Mouse (Mus musculus) embryo, embryonic 11.5 days (tissue): ENCODE data around the gene Atp6ap1.

Experiments used
- DNase-seq: peaks from one replicate; pipeline ENCODE4 v3.0.0-alpha.2; 2012; ENCODE audit warnings: low read depth, low spot score

The Atp6ap1 gene

DNA sequence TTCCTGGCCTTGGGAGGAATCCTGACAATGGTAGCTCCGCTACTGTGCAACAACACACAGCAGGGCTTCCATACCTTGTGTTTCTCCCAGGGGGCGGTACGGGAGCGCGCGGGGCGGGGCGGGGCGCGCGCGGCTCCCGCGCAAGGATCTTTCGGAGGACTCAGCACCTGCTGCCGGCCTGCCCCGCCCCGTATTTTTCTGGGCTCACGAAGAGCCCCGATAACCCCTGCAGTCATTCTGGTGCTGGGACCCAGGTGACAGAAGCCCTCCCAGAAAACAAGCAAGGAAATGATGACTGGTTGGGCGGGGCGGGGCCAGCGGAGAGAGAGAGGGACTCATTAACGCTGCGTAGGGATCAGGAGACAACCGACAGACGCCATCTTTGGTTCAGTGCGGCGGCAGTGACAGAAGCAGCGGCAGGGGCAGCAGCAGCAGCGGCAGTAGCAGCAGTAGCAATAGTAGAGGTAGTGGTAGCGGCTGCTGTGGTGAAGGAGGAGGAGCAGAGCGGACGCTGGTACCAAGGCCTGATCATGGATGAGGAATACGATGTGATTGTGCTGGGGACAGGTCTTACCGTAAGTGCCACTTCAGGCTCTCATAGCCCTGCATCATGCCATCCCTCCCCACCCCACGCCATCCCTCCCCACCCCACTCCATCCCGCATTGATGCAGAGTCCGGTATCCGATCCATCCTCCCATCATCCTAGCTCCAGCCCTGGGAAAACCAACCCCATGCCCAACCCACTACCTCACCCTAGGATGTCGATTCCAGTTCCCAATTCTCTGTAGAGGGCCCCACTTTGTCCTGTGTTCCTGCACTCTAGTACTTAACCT is 8.2 kb downstream of the Atp6ap1 start, which contains the start of gene Gdi1:
TSS of gene Gdi1 (plus strand) at position 132 of the 834 bp plus-strand sequence.
- DNase-seq: peak; percentile 64

DNA sequence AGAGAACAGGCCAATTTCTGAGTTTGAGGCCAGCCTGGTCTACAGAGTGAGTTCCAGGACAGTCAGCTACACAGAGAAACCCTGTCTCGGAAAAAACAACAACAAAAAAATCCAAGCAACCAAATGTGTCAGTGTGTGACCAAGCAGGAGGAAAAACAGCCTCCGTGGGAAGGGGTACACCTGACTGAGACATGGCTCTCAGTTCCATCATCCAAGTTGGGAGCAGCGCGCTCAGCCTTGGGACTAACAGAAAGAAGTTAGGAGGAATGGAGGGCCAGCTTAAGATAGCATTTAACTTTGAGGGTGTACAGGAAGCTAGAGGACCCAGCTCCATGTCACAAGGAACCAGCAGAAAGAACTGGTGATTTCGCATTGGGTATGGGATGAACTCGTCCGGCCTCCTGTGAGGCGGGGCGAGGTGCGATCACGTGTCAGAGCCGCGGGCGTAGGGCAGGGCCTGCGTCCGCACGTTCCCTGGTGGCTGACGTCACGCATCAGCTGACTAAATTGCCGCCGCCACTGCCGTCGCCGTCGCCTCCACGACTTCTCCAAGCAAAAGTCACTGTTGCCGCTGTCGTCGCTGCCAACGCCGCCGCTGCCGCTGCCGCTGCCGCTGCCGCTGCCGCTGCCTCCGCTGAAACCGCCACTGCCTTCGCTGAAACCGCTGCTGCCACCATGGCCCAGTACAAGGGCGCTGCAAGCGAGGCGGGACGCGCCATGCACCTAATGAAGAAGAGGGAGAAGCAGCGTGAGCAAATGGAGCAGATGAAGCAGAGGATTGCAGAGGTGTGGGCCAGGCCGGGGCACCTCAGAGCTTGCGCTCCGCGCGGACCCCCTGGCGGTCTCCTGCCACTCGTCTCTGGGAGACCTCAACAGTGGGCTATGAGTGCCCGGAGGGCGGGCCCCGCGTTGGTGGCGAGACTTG is 15.9 kb downstream of the Atp6ap1 start, which contains the start of gene Fam50a:
TSS of gene Fam50a (plus strand) at position 494 of the 925 bp plus-strand sequence.
- peak; percentile 73 for DNase-seq

DNA sequence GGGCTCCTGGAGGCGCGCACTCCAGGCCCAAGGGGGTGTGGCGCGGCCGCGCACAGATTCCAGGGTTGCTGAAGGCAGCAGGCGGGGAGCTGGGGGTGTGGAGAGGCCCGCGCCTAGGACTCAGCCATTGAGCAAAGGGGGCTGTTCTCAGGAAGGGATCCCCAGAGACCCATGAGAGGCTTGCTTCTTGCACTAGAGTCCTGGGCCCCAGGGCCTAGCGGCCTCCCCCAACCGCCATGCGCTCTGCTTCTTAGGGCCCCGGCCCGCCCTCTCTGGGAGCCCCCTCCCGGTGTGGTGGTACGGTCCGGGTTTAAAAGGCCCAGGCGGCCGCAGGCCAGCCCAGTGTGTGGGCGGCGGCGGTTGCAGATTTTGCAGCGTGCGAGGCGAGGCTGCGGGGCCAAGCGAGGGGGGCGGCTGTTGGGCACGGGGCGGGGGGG is 31.8 kb downstream of the Atp6ap1 start, which contains the start of gene Plxna3:
TSS of gene Plxna3 (plus strand) at position 342 of the 437 bp plus-strand sequence.
- peak; percentile 44 for DNase-seq

DNA sequence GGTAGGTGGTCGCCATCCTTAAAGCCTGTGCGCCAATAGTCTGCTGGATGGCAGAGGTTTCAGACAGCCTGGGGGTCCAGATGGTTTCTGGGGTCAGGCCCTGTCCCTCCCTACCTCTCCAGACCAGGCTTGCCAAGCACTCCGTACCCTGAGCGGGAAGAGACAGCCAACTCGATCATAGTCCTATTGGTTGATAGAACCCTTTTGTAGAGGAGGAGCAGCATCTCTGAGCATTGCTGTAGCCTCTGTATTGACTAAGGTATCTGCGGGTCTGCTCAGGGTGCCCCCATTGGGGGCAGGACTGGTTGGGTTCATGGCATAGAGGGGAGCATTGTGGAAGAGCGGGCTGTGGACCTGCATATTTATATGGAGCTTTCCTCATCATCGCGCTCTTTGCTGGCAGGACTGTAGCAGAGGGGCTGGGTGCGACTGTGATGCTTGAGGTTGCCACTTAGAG is 32.3 kb downstream of the Atp6ap1 start:
- DNase-seq: no peak

DNA sequence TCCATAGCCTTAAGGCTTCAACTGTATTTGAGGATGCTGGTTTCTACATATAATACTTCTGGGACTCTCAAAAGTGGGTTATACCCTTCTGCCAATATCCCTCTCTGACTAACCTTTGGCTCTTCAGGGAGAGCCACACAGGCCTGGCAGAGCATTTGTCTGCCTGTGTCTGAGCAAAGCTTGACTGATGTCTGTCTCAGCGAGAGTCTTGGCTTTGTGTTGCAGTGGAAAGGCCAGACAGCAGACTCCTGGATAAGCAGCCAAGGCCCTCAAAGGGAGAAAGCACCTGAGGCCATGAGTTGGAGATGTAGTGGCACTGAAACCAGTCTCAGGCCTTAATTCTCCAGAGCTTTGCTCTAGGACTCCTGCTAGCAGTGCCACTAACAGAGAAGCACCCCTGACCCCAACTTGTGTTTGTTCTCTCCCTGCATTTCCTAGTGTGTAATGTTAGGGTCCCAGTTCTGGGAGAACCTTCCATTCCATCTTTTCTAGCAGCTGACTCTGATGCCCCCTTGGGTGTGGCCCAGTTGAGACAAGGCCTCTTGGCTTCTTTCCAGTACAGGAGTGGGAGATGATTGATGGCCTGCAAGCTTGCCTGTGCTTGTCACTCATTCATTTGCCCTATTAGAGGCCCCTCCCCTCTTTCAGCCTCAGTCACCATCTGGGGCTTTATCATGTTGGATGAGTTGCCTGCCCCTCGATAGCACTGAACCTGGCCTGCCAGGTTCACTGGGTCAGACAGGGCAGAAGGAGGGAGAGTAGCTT is 33.5 kb downstream of the Atp6ap1 start:
- DNase-seq: no peak

DNA sequence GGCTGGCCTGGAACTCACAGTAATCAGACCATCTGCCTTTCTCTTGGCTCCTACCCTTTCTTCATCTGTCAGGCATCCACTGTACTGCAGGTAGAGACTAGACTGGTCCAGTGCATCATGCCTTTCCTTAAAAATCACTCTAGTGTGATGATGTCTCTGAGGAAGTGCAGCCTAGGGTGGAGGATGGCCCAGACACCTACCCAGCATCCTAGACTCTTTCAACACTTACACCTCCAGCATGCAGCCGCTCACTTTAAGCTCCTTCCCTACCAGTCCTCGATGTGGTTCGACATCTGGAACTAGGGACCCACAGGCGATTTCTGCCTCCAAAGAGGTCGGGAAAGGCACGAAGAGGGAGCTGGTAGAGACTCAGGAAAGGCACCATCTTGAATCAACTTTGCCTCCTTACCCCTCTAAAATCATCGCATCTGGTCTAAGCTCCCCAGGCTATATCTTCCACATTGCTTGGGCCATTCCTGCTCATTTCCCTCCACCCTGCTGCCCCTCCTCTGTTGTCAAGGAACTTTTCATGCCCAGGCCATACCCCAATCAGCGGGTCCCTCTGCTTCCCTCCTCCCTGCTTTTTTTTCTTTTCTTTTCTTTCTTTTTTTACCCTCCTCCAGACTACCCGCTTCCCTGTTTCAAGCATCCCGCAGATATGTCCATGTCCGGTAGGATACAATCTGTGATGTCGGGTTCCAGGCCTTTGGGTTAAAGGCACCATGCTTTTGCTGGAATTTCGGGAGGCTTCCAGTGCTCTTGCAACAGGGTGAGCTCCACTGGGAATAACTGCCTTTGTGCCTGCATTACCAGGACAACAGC is 56.0 kb downstream of the Atp6ap1 start:
- no peak for DNase-seq

DNA sequence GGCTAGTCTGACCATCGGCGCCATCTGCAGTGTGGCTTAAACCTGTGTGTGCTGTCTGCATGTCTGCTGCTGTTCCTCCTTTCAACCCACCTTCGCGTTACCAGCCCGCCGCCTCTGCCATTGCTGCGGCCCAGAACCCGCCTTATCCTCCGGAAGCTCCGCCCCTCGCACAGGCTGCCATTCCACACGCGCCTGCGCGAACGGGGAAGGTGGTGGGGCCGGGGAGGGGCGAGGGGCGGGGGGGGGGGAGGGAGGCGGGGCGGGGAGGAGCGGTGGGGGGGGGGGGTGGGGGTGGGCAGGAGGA is 56.5 kb downstream of the Atp6ap1 start, which contains the start of gene Lage3:
TSS of gene Lage3 (minus strand) at position 152 of the 304 bp plus-strand sequence.
- peak; percentile 57 for DNase-seq
